Mouse (Mus musculus): Measurements from ENCODE around the gene Bcl2l11. TPM values are rescaled to one million over a fixed set of nuclear protein-coding genes. Genes with fewer than 3 reads are reported as not detected.

Gene Bcl2l11
- polyA plus RNA-seq, 1 experiment: 2.9 TPM

GRCm38 (mm10) chr2:128139781-128140180 lies 13.9 kb downstream of the Bcl2l11 start:
- no peak overlapping the region for H3K27ac ChIP-seq (replicated peaks; ENCODE audit: low read depth, low read length)
- H3K4me3 ChIP-seq (ENCODE audit: insufficient read depth, low read depth, low read length): no peak overlapping the region
- H3K4me1 ChIP-seq (ENCODE audit: control insufficient read depth, insufficient read depth, insufficient read length, low read length): peaks cover 8% of the 10 kb centered on the region

GRCm38 (mm10) chr2:128140183-128140582 lies 14.3 kb downstream of the Bcl2l11 start:
- Histone ChIP-seq H3K4me3 (ENCODE audit: insufficient read depth, low read depth, low read length) (no peak overlapping the region), H3K4me1 (ENCODE audit: control insufficient read depth, insufficient read depth, insufficient read length, low read length) (peaks cover 8% of the 10 kb centered on the region), H3K27ac (replicated peaks; ENCODE audit: low read depth, low read length) (no peak overlapping the region)

DNA sequence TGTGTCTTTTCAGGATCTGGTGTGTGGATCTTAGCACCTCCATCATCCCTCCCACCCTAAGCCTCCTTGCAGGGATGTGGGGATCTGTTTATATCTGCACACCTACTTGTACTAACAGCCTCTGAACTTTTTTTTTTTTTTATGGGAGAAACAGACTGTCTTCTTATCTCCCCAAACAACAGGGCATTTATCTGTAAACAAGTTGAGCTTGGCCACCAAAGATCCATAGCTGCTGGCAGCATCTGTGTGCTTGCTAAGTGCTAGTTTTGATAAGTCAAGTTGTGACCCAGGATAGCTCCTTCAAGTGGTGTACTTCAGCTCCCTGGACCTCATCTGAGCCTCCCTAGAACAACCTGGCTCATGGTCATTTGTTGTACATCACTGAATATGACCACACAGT lies 18.2 kb downstream of the Bcl2l11 start:
- Histone ChIP-seq H3K27ac (replicated peaks; ENCODE audit: low read depth, low read length) (no peak overlapping the region), H3K4me3 (ENCODE audit: insufficient read depth, low read depth, low read length) (no peak overlapping the region), H3K4me1 (ENCODE audit: control insufficient read depth, insufficient read depth, insufficient read length, low read length) (peaks cover 6% of the 10 kb centered on the region)

GRCm38 (mm10) chr2:128145433-128145832 lies 19.6 kb downstream of the Bcl2l11 start:
- Histone ChIP-seq H3K4me3 (ENCODE audit: insufficient read depth, low read depth, low read length) (no peak overlapping the region), H3K27ac (replicated peaks; ENCODE audit: low read depth, low read length) (no peak overlapping the region), H3K4me1 (ENCODE audit: control insufficient read depth, insufficient read depth, insufficient read length, low read length) (peaks cover 6% of the 10 kb centered on the region)

DNA sequence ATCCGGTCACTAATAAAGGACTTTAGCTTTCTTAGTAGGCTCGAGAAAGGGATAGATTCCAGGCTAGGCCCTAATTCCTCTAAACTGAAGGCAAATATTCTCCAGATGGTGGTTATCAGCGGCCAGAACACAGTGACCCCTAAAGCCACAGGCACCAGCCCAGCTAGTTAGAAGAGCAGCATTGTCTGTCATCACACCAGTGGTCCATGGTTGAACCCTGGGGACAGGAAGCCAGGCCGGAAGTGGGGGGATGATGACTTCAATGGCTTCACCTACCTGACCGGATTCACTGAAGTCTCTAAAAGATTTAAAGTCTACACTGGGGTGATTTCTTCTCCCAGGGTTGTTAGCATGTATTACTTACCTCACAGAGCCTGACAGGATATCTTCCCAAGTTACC lies 23.8 kb downstream of the Bcl2l11 start:
- no peak overlapping the region for H3K4me3 ChIP-seq (ENCODE audit: insufficient read depth, low read depth, low read length)
- H3K4me1 ChIP-seq (ENCODE audit: control insufficient read depth, insufficient read depth, insufficient read length, low read length): 0 out of 2 replicates have a peak, but pooled peaks cover 2% of the 10 kb centered on the region
- no peak overlapping the region for H3K27ac ChIP-seq (replicated peaks; ENCODE audit: low read depth, low read length)

- H3K4me3 ChIP-seq (ENCODE audit: insufficient read depth, low read depth, low read length): no peak overlapping the region
- H3K4me1 ChIP-seq (ENCODE audit: control insufficient read depth, insufficient read depth, insufficient read length, low read length): peaks cover 12% of the 10 kb centered on the region
- no peak overlapping the region for H3K27ac ChIP-seq (replicated peaks; ENCODE audit: low read depth, low read length)
These were observed 26.4 kb downstream of the Bcl2l11 start for GRCm38 (mm10) chr2:128152211-128152610.

DNA sequence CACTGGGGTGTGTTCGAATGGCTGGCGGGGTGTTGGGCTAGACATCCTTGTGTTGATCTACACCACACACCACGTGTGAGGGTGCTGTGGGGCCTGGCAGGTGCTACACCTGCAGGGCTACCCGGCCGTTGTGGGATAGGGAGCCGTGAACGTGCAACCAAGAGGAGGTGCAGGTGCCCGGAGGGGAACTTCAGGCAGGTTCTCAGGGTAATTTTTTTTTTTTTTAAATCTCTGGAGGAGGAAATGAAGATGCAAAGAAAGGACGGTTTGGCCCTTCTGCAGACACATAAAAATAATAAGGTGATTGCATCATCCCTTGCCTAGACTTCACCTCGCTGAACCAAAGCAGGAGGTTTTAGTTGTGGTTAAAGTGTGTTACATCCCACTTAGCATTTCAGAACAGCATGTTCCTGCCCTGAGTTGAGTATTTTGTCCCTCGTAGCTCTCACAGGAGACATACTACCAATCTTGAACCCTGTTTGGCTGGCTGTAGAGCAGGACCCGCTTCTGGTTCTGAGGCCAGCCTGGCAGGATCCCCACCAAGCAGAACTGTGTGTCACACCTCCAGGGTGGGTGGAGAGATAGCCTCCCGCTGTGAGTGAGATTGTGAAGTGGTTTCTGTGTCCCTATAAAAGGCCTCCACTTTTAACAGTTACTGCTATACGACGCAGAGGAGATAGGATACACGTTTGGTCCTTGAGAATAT lies 27.2 kb downstream of the Bcl2l11 start:
- no peak overlapping the region for H3K4me3 ChIP-seq (ENCODE audit: insufficient read depth, low read depth, low read length)
- H3K27ac ChIP-seq (replicated peaks; ENCODE audit: low read depth, low read length): no peak overlapping the region
- H3K4me1 ChIP-seq (ENCODE audit: control insufficient read depth, insufficient read depth, insufficient read length, low read length): peaks cover 18% of the 10 kb centered on the region

GRCm38 (mm10) chr2:128153551-128153910 lies 27.7 kb downstream of the Bcl2l11 start:
- H3K4me1 ChIP-seq (ENCODE audit: control insufficient read depth, insufficient read depth, insufficient read length, low read length): peaks cover 18% of the 10 kb centered on the region
- no peak overlapping the region for H3K4me3 ChIP-seq (ENCODE audit: insufficient read depth, low read depth, low read length)
- no peak overlapping the region for H3K27ac ChIP-seq (replicated peaks; ENCODE audit: low read depth, low read length)

DNA sequence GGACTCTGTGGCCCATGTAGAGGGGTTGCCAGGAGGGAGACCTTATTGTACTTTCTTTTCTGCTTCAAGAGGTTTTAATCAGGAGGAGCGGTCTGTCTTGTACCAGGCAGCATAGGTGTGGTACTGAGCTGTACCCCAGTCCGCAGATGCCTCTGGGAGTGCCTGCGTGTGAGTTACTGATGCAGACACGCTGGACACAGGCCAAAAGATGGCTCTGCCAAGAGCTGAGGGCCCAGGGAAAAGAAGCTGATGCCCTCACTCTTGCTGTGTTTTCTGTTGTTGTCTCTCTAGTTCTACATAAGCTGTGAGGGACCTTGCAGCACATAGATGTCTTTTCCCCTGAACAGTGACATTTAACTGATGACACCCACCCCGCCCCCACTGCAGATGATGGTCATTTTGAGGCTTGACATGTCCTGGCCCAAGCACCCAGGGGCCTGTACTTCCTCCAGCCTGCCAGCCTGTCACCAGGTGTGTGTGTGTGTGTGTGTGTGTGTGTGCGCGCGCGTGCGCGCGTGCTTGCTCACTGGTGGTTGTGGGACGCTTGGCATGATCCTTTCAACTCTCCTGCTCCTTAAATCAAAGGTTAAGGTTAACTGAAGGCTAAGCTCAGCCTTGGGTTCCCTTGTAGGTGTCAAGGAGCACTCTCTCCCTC lies 29.7 kb downstream of the Bcl2l11 start:
- Histone ChIP-seq H3K27ac (replicated peaks; ENCODE audit: low read depth, low read length) (no peak overlapping the region), H3K4me3 (ENCODE audit: insufficient read depth, low read depth, low read length) (no peak overlapping the region), H3K4me1 (ENCODE audit: control insufficient read depth, insufficient read depth, insufficient read length, low read length) (peaks cover 18% of the 10 kb centered on the region)

DNA sequence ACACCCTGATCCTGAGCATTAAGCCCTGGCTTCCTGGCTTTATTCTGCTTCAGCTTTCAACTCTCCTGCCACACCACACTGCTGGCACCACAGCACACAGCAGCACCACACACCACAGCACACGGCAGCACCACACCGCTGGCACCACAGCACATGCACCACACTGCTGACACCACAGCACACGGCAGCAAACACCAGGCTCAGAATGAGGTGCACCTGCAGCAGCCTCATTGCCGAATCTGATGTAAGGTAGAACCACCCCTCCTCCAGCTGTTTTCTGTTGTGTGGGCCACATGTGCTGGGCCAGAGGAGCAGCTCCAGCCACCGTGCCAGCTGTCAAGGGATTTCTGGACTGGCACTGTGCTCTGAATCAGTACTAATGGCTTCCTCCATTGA lies 30.2 kb downstream of the Bcl2l11 start:
- Histone ChIP-seq H3K27ac (replicated peaks; ENCODE audit: low read depth, low read length) (no peak overlapping the region), H3K4me1 (ENCODE audit: control insufficient read depth, insufficient read depth, insufficient read length, low read length) (peaks cover 18% of the 10 kb centered on the region), H3K4me3 (ENCODE audit: insufficient read depth, low read depth, low read length) (no peak overlapping the region)

GRCm38 (mm10) chr2:128156557-128157412 lies 30.9 kb downstream of the Bcl2l11 start:
- H3K4me3 ChIP-seq (ENCODE audit: insufficient read depth, low read depth, low read length): no peak overlapping the region
- peaks cover 18% of the 10 kb centered on the region for H3K4me1 ChIP-seq (ENCODE audit: control insufficient read depth, insufficient read depth, insufficient read length, low read length)
- no peak overlapping the region for H3K27ac ChIP-seq (replicated peaks; ENCODE audit: low read depth, low read length)

DNA sequence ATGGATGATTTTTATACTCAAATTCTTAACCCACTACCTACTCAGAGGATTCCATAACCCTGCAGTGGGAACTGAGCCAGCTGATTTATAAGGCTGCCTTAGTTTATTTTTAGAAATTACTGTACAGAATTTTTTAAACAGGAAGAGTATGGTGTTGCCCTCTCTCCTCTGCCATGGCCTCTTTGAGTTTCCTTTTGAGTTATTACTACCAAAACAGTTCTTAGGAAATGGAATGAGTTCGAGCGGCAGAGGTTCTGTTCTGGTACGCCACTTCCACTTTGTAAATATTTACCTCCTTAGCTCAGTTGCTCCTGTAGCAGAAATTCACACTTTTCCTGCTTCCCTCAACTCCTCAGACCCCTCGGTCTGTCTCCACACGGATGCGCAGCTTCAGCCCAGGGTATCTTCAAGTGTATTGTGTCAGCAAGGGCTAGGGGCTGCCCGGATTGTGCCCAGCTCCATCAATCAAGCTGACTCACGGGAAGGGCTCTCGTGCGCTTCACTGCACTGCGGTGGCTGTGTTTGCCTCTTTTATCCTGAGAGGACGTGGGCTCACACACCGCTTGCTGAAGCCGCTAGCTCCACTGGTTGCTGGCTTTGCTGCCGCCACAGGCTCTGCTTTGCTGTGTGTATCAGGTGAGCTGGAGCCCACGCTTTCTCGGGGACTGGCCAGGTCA lies 33.0 kb downstream of the Bcl2l11 start:
- Histone ChIP-seq H3K4me3 (ENCODE audit: insufficient read depth, low read depth, low read length) (no peak overlapping the region), H3K4me1 (ENCODE audit: control insufficient read depth, insufficient read depth, insufficient read length, low read length) (peaks cover 18% of the 10 kb centered on the region), H3K27ac (replicated peaks; ENCODE audit: low read depth, low read length) (no peak overlapping the region)

- H3K27ac ChIP-seq (replicated peaks; ENCODE audit: low read depth, low read length): no peak overlapping the region
These were observed 33.8 kb downstream of the Bcl2l11 start for GRCm38 (mm10) chr2:128159619-128160125.

GRCm38 (mm10) chr2:128163177-128163576 lies 37.3 kb downstream of the Bcl2l11 start:
- 0 out of 2 replicates have a peak, but pooled peaks cover 3% of the 10 kb centered on the region for H3K4me1 ChIP-seq (ENCODE audit: control insufficient read depth, insufficient read depth, insufficient read length, low read length)
- H3K27ac ChIP-seq (replicated peaks; ENCODE audit: low read depth, low read length): no peak overlapping the region
- no peak overlapping the region for H3K4me3 ChIP-seq (ENCODE audit: insufficient read depth, low read depth, low read length)

More at GRCm38 (mm10) chr2:128159619-128160125, 33.8 kb downstream of the Bcl2l11 start:
- Histone ChIP-seq H3K4me1 (ENCODE audit: control insufficient read depth, insufficient read depth, insufficient read length, low read length) (peaks cover 18% of the 10 kb centered on the region), H3K4me3 (ENCODE audit: insufficient read depth, low read depth, low read length) (no peak overlapping the region)

Measured in brown adipose tissue, adult 24 weeks (tissue).